Mouse (Mus musculus) common myeloid progenitor, adult 5-6 weeks (primary cell): ENCODE measurements around the gene Limch1. TPM values are rescaled to one million over a fixed set of nuclear protein-coding genes. Genes with fewer than 3 reads are reported as not detected.

Experiments used
- ATAC-seq: replicated peaks from 2 replicates; pipeline ENCODE4 v1.8.0; 2016; ENCODE audit warnings: low read depth, mild to moderate bottlenecking, moderate TSS enrichment, inconsistent platforms; ENCODE audit not compliant: poor library complexity, severe bottlenecking
- total RNA-seq: library from RNA; stranded (forward); fragments of 200-1000, 187-1606 nt; gene quantifications from 2 replicates; pipeline ENCODE4 v1.2.3, GENCODE M21; 2017

The Limch1 gene
- total RNA-seq, 1 experiment from 2014 or later, result not detected

DNA sequence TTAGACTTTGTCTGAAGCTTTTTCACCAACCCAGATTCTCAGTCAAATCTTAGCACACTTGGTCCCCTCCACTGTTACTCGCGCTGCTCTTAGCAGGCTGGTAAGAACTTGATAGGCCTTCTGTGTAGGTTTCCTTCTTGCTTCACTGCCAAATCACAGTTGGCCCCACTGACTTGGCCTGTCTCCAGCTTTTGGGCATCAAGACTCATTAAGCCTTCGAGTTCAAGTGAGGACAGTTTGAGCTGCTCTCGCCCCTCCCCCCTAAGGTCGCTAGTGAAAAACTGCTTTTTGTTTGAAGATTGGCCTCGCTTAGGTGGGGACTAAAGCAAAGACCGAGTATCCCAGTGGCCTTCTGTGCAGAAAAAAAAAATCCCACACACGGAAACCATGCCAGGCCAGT, 120.4 kb downstream of the Limch1 start:
- no peak for ATAC-seq

- ATAC-seq, result no peak
These were observed 123.9 kb downstream of the Limch1 start for GRCm38 (mm10) chr5:66869545-66869944.

DNA sequence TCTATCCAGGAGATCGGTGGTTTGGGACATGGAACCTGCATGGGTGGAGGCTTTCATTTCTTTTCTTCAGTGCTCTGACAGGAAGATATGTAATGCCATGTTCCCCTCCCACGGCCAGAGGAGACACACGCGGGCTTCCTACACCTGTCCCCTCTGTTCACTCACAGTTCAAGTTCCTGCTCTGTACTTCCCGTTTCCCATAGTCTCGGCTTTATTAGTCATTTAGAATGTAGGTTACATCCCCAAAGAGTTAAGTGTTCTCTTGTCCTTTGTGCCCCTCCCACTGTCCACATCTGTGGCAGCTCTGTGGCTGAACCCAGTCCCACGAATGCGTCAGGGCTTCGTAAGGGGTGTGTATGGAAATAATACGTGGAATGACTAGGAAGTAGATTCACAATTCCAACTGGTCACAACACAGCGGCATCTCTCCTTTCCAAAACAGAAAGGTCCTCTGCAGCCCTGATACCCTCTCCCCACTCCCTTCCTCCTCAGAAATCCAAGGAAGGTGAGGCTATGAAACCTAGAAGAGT, 126.0 kb downstream of the Limch1 start:
- peak; percentile 62 for ATAC-seq

DNA sequence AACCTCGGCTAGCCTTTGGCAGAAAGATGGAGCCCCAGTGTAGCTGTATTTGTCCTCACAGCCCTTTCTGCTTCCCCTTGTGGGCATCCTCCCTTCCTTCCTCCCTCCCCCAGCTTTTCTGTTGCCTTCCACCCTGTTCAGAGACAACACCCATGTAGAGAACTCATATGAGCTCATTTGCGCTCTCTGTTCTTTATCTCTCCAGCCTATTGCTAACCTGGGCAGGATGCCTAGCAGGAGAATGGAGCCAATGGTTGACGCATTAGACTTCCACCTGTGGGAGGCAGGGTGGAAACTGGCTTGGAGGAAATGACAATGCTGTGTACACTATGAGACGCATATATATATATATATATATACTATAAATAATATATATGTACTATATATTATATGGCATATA, 126.4 kb downstream of the Limch1 start:
- no peak for ATAC-seq

DNA sequence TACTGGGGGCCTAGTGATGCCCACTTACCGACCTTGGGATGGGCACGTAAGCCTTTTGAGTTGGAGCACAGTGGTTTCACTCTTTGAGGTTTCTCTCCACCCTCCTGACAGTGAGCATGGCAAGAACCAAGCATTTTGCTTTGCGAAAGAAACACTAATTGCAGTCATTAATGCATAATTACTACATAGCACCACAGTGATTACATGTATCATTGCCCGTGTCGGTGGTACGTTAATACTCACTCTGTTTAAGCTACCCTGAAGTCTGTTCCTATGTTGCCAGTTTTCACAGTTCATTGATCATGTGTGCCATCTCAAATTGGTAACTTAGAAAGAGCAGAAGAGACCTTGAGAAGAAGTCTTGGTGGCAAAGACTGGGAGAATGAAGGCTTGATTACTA, 127.1 kb downstream of the Limch1 start:
- no peak for ATAC-seq

GRCm38 (mm10) chr5:66876018-66876805, 130.6 kb downstream of the Limch1 start:
- ATAC-seq, result no peak

GRCm38 (mm10) chr5:66877066-66877465, 131.4 kb downstream of the Limch1 start:
- no peak for ATAC-seq

DNA sequence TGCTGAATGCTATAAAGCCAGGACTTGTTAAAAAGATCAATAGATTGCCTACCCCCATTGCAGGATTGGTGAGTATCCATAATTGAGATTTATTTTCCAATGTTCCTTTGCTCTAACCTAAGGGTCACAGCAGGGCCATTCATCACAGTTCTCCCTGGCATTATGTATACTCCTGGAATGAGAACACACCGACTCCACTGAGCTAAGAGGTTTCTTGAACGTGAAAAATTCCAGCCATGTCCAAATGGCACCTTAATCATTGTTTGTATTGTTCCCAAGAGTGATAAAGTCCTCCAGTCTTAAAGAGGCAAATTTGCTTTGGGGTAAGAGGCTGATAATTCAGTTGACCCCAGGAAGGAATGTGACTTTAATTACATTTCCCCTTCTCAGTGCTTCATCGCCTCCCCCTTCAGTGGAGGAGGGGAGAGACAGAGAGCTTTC, 136.3 kb downstream of the Limch1 start:
- no peak for ATAC-seq

DNA sequence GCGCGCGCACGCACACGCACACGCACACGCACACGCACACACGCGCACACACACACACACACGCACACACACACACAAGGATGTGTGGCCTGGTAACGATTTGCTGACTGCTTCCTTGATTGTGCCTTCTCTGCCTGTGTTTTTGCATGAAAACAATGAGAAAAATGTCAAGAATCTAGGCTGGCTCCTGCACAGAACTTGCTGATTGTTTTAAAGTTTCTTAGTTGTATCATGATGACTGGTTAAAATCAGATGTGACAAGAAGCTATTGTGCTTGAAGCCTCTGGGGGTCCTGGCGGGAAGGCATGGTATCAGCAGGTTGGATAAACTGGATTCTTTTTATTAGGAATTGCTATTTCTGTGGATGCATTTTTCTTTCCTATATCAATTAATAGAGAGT, 137.1 kb downstream of the Limch1 start:
- ATAC-seq, result no peak

GRCm38 (mm10) chr5:66884505-66884904, 138.9 kb downstream of the Limch1 start:
- no peak for ATAC-seq

DNA sequence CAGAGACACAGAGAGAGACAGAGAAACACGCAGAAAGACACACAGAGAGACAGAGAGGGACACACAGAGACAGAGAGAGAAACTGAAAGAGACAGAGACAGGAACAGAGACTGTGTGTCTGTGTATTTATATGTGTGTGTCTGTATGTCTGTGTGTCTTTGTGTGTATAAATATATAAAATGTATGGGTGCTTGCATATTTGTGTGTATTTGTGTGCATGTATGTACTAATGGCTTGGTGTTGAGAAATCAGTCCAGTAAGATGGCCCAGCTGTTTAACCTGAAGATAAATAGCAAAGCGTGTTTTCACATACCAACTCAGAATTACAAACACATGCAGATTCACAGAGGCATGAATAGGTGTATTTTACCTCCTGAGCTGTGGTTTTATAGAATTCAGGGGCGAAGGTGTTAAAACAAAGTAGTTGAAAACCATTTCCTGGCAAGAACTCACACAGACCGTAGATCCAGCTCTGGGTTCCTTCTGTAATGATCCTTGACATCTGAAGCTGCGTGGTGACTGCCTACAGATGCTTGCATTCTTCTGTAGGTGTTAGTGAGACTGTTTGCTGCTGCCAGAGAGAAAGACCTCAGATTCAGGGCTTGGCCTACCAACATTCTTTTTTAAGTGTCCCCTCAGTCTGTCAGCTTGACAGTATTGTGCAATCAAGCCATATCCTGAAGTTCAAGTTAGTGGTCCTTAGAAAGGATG, 140.9 kb downstream of the Limch1 start:
- ATAC-seq, result no peak

DNA sequence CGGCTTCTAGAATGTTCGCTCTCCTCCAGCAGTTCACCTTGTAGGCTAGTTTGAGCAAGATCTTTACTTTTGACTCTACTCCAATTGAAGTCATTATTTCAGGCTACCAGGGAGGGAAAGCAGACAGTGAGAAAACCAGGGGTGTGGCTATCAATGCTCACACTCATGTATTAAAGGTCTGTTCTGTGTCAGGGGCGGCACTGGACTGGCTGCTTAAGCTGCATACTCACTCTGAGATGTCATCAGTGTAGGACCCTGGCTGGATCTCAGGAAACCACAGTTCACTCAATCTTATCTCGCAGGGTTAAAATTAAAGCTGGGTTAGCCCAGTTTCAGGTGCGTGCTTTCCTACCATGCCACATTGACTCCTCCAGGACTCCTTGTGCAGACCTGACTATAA, 142.4 kb downstream of the Limch1 start:
- ATAC-seq, result no peak

DNA sequence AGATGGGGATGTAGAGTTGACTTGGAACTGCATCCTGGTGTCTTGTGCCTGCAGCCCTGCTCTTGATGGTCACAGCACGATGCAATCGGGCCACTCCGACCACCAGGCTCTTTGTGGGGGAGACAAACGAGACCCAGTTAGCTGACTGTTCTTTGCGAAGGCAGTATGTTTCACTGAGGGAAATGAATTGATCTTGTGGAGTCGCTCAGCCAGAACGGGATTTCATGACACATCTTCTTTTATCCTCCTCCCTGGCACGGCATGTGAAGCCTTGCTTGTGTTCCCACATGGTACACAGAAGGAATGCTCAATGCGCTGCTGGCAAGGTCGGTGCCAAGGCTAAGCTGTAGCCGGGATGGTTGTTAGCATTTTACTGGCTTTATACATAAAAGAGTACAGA, 143.7 kb downstream of the Limch1 start:
- ATAC-seq, result no peak

DNA sequence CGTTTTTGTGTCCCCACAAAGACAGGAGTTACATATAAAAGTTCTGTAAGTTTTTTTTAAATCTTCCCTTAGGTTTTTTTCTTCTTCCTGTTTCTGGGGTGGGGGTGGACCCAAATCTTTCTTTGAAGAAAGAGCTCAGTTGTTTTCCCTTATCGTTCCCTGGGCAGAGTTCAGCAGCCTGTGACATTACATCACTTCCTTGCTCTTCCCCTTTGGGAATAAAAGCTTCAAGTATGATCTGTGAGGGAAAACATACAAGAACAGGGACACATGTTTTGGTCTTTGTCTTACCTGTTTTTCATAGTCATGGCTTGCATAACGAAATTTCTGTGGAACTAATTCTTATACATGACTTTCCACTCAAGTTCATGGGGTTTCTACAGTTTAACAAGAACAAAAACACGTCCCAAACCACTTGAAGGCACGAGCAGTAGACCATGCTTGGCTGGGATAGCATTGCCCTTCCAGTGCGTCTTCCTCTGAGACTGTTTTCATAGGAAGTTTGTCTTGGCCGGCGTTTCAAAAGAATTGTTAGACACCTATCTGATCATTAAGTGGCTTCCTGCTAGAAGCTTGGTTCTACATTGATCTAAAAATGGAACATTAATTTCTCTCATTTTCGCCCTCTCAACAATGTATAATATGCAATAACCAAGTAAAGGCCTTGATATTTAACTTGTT, 150.0 kb downstream of the Limch1 start:
- no peak for ATAC-seq

- ATAC-seq, result no peak
These were observed 152.0 kb downstream of the Limch1 start for GRCm38 (mm10) chr5:66897584-66897983.

- ATAC-seq, result no peak
These were observed 152.6 kb downstream of the Limch1 start for GRCm38 (mm10) chr5:66898252-66898651.

DNA sequence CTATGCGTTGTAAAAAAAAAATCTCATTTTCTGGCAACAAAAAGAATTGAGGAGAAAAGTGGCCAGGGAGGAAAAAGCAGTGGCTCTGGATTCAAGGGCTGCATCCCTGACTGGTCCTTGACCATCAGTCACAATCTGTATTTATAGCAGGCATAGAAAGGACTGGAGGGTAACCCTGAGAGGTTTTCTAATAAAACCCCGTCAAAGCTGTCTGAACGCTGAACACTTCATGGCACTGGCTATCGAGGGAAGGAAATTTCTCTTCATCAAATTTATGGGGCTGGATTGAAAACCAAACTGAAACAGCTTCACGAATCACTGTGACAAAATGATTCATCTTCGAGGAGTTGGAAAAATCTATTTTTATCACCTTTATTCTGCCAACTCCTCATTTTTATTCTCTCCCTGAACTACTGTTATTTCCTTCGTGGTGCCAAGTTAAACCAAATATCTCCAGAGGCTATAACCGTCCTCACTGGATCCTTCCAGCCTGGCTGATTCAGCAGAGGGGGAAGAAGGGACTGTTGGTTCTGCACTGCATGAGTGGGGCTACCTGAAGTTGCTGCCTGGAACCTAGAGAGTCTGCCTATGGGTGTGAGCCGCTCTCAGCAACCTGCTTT, 153.3 kb downstream of the Limch1 start:
- no peak for ATAC-seq

- no peak for ATAC-seq
These were observed 155.5 kb downstream of the Limch1 start for GRCm38 (mm10) chr5:66901116-66901515.

DNA sequence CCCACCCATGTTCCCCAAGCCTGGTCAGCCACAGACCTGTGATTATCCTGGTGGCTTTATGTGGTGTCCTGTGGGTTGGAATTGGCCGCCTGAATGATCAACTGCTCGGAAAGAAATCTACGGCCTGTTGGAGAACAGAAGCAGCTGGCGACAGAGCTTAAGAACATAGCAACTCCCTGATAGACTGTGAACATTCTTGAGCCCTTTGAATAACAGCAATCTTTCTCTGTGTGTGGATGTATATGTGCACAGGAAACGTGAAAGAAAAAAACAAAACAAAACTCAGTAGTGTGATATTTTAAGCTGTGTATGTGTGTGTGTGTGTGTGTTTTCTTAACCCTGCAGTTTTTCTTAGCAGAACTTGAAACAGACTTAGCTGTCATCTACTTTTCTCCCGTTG, 159.2 kb downstream of the Limch1 start:
- no peak for ATAC-seq

DNA sequence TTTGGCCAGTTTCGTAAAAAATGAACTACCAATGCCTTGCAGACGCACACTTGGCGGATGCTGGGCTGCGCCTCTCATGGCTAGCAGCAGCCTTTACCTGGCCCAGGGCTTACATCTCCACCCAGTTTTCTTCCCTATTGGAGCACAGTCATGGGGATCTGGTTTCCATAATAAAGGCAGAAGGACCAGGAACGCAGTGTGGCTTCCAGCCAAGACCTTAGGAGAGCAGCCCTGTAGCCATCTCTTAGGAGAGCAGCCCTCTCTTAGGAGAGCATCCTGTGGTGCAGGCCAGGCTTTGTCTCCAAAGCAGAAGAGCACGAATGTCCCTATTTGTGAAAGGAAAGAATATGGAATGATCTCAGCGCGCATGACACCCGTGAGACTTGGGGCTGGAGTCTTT, 163.3 kb downstream of the Limch1 start:
- no peak for ATAC-seq
